Mouse (Mus musculus) heart, embryonic 16.5 days (tissue): ENCODE measurements around the gene Alkbh2. TPM values are rescaled to one million over a fixed set of nuclear protein-coding genes. Genes with fewer than 3 reads are reported as not detected.

ENCODE experiments used
- ATAC-seq: fragments of 200-750 bp; cut with Nextera tagmentation; replicated peaks from 2 replicates; pipeline ENCODE4 v1.8.0; 2017; ENCODE audit warnings: moderate number of reproducible peaks; ENCODE audit not compliant: insufficient read depth, low FRiP score; ENCODE audit errors: extremely low read depth
- H3K27ac ChIP-seq: fragments of 300-500 bp; sonication (generic); 2 replicates; pipeline ENCODE4 v1.5.1; 2014; ENCODE audit warnings: mild to moderate bottlenecking, low read length, control low read depth, moderate library complexity
- H3K27me3 ChIP-seq: fragments of 300-500 bp; sonication (generic); 2 replicates; pipeline ENCODE4 v1.6.1; 2014; ENCODE audit warnings: low read length, mixed read lengths; ENCODE audit not compliant: control insufficient read depth, insufficient read depth
- H3K36me3 ChIP-seq: fragments of 300-500 bp; sonication (generic); 2 replicates; pipeline ENCODE4 v1.6.1; 2014; ENCODE audit not compliant: control insufficient read depth, insufficient read depth
- H3K4me1 ChIP-seq: fragments of 300-500 bp; sonication (generic); 2 replicates; pipeline ENCODE4 v1.6.1; 2014; ENCODE audit warnings: low read length, mixed read lengths; ENCODE audit not compliant: control insufficient read depth, insufficient read depth
- H3K4me2 ChIP-seq: fragments of 300-500 bp; sonication (generic); 2 replicates; pipeline ENCODE4 v1.6.1; 2014; ENCODE audit warnings: low read depth, mild to moderate bottlenecking, control low read depth, low read length
- H3K4me3 ChIP-seq: fragments of 300-500 bp; sonication (generic); 2 replicates; pipeline ENCODE4 v1.5.1; 2014; ENCODE audit warnings: mild to moderate bottlenecking, control low read depth, low read length
- H3K9ac ChIP-seq: fragments of 300-500 bp; sonication (generic); 2 replicates; pipeline ENCODE4 v1.6.1; 2014; ENCODE audit warnings: low read length, control low read depth
- H3K9me3 ChIP-seq: fragments of 300-500 bp; sonication (generic); replicated peaks from 2 replicates; pipeline ENCODE4 v1.6.1; 2016; ENCODE audit warnings: low read length; ENCODE audit not compliant: control insufficient read depth
- WGBS: fragments of 180-500 bp; shearing (Covaris S2); extraction: QIAGEN DNeasy Blood & Tissue Kit; methylation state at CpG from one replicate; pipeline ENCODE4 v1.1.7; 2014; 5-methylcytosine and 5-hydroxymethylcytosine counted together
- polyA plus RNA-seq: library from polyadenylated mRNA; unstranded; fragments of >200 nt; fragmentation: Nextera tagmentation; extraction: Ambion mirVana; gene quantifications from 2 replicates; pipeline ENCODE4 v1.2.1, GENCODE M21; 2015

The Alkbh2 gene
- polyA plus RNA-seq, 1 experiment from 2014 or later: 7.3 TPM

DNA sequence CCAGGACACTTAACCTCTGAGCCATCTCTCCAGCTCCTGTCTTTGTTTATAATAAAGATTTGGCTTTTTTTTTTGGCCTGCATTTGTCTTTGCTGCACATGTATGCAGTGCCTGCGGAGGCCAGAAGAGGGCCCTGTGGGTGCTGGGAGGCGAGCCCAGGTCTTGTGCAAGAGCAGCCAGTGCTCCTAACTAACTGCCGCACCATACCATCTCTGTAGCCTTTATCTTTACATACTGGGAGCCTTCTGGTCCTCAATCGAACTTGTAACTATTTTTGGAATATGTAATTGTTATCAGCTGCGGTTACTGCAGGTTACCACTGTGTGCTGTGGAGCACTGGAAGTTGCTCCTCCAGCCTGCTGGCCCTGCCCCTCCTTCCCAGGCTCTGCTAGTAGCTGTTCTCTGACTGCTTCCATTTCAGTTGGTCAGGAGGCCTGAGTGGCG, 6.1 kb upstream of the Alkbh2 start:
- 0 out of 2 replicates have a peak, but pooled peaks cover 2% of the 10 kb centered on the region for H3K36me3 ChIP-seq
- 32% methylated on average over 6 of the region's 6 CpGs for WGBS
- peaks cover 52% of the 10 kb centered on the region for H3K4me1 ChIP-seq
- H3K4me2 ChIP-seq: peak overlapping the region; percentile 21
- no peak overlapping the region; the same call in 1 of the 2 replicates for H3K9ac ChIP-seq
- H3K9me3 ChIP-seq: no peaks in the 10 kb centered on the region
- H3K27ac ChIP-seq: peak overlapping the region; percentile 56
- H3K27me3 ChIP-seq: no peaks in the 10 kb centered on the region
- ATAC-seq: peak; percentile 19
- no peak overlapping the region for H3K4me3 ChIP-seq

DNA sequence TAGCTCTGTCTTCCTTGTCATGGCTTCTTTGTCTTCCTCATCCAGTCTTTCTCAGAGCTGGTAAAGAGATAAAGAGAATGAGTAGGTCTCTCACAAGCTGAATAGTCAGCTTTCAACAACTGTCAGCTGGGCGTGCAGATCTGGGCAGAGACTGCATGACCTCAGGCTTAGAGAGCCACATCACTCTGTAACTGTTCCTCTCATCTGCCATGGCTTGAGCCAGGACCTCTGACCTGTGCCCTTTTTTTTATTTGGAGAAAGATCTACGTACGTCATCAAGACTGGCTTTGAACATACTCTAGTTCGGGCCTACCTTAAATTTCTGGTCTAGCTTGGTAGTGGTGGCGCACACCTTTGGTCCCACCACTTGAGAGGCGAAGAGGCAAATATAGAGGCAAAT, 4.8 kb upstream of the Alkbh2 start:
- no peak overlapping the region for H3K4me3 ChIP-seq
- no peaks in the 10 kb centered on the region for H3K27me3 ChIP-seq
- H3K4me2 ChIP-seq: no peak overlapping the region
- WGBS: 83% methylated on average over 6 of the region's 6 CpGs
- 0 out of 2 replicates have a peak, but pooled peaks cover 2% of the 10 kb centered on the region for H3K36me3 ChIP-seq
- no peak for ATAC-seq
- no peak overlapping the region for H3K27ac ChIP-seq
- H3K4me1 ChIP-seq: peaks cover 39% of the 10 kb centered on the region
- H3K9ac ChIP-seq: no peak overlapping the region
- no peaks in the 10 kb centered on the region for H3K9me3 ChIP-seq

DNA sequence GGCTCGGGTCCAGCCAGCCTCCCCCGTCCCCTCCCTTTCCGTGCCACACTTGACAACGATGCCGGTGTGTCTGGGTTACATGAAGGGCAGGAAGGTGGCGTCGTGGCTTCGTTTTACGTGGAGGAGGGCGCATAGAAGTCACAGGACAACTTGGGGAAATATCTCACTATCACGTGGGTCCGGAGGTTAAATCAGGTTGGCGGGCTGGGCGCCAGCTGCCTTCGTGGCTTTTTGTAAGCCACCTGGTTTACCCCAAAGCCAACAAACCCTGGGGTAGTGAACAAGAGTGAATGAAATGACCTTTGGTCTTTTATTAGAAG, 3.5 kb upstream of the Alkbh2 start:
- Histone ChIP-seq H3K27ac (peak overlapping the region; percentile 87), H3K36me3 (no peaks in the 10 kb centered on the region), H3K9ac (peak overlapping the region; percentile 74), H3K4me2 (peak overlapping the region; percentile 100), H3K4me1 (peaks cover 37% of the 10 kb centered on the region), H3K27me3 (no peaks in the 10 kb centered on the region), H3K9me3 (no peaks in the 10 kb centered on the region), H3K4me3 (peak overlapping the region; percentile 74)
- no peak for ATAC-seq
- WGBS: under 1% methylated on average over 15 of the region's 15 CpGs

DNA sequence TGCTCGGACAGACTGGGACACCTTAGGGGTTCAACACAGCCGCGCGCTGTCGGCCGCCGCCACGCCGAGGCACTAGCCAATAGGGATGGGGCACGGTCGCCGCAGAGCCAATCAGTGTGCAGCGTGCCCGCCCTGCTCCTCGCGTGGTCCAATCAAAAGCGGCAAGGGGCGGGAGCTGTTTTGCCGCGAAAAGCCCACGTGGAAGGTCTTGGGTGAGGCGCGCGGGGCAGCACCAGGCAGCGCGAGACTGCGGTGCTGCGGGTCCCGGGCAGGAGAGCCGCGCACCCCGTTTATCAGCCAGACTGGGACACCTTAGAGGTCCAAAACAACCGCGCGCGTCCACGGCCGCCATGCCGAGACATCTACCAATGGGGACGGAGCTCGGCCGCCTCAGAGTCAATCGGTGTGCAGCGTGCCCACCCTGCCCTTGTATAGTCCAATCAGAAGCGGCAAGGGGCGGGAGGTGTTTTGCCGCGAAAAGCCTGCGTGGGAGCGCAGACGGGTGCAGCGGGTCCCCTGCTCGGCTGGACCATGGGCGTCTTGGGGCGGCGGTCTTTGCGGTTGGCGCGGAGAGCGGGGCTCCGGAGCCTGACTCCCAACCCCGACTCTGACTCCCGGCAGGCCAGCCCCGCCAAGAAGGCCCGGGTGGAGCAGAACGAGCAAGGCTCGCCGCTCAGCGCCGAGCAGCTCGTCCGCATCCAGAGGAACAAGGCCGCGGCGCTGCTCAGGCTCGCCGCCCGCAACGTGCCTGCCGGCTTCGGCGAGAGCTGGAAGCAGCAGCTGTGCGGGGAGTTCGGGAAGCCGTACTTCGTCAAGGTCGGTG, 2.9 kb upstream of the Alkbh2 start:
- peak; percentile 91 for ATAC-seq
- no peaks in the 10 kb centered on the region for H3K36me3 ChIP-seq
- H3K4me1 ChIP-seq: peaks cover 37% of the 10 kb centered on the region
- WGBS: under 1% methylated on average over 87 of the region's 87 CpGs
- peak overlapping the region; percentile 76 for H3K9ac ChIP-seq
- H3K9me3 ChIP-seq: no peaks in the 10 kb centered on the region
- H3K4me2 ChIP-seq: peak overlapping the region; percentile 100
- H3K4me3 ChIP-seq: peak overlapping the region; percentile 74
- H3K27me3 ChIP-seq: no peaks in the 10 kb centered on the region
- peak overlapping the region; percentile 87 for H3K27ac ChIP-seq

DNA sequence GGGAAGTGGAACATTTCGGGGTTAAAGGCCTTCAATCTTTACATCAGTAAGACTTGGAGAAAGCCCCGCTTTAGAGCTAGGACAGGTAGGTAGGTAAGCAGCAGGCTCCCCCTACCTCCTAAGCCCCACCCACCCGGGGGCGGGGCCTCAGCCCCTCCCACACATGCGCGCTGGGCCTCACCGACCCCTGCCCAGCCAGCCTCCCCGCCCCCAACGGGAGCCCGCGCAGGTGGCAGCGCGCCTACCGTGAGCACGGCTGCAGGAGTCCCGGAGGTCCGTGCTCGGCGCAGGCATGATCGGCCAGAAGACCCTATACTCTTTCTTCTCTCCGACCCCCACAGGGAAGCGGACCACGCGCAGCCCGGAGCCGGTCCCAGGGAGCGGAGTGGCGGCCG, 2.2 kb upstream of the Alkbh2 start, which contains the start of gene Ung:
Ung (plus strand) TSS at position 176 of the 395 bp plus-strand sequence.
- Histone ChIP-seq H3K9ac (peak within 1 kb of the TSS; percentile 76), H3K4me2 (peak within 1 kb of the TSS; percentile 100), H3K27ac (peak within 1 kb of the TSS; percentile 87), H3K36me3 (no peaks in the 10 kb centered on the region), H3K27me3 (no peaks in the 10 kb centered on the region), H3K4me3 (peak within 1 kb of the TSS; percentile 74), H3K9me3 (no peaks in the 10 kb centered on the region), H3K4me1 (peaks cover 37% of the 10 kb centered on the region)
- 0 out of 2 replicates have a peak, but pooled peaks have one; percentile 3 for ATAC-seq
- WGBS: 1% methylated on average over 29 of the region's 29 CpGs

DNA sequence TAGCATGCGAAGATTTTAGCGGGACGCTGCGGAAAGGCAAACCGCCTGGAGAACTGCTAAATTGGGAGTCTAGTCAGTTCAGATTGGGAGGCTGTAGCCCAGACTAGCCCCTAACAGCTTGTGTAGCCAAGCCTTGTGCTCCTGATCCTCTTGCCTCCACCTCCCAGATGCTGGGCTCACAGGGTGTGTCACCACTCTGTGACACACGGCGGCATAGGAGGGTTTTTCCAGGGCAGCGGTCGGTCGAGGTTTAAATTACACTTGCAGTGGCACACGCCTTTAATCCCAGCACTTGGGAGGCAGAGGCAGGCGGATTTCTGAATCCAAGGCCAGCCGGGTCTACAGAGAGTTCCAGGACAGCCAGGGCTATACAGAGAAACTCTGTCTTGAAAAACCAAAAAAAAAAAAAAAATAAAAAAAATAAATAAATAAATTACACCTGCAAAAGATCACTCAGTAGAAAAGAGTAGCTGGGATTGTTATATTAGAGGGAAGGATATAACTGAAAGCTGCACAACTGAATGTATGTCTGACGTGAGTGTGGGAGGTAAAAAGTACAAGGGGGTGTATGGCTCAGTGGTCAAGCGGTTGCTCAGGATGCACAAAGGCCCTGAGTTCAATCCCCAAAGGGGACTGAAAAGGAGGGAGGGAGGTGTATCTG, 1.7 kb upstream of the Alkbh2 start:
- H3K27me3 ChIP-seq: no peaks in the 10 kb centered on the region
- H3K27ac ChIP-seq: no peak overlapping the region
- no peaks in the 10 kb centered on the region for H3K36me3 ChIP-seq
- H3K4me1 ChIP-seq: peaks cover 35% of the 10 kb centered on the region
- no peaks in the 10 kb centered on the region for H3K9me3 ChIP-seq
- peak overlapping the region; percentile 100 for H3K4me2 ChIP-seq
- peak overlapping the region; percentile 74 for H3K4me3 ChIP-seq
- WGBS: 72% methylated on average over 15 of the region's 15 CpGs
- no peak for ATAC-seq
- no peak overlapping the region for H3K9ac ChIP-seq

DNA sequence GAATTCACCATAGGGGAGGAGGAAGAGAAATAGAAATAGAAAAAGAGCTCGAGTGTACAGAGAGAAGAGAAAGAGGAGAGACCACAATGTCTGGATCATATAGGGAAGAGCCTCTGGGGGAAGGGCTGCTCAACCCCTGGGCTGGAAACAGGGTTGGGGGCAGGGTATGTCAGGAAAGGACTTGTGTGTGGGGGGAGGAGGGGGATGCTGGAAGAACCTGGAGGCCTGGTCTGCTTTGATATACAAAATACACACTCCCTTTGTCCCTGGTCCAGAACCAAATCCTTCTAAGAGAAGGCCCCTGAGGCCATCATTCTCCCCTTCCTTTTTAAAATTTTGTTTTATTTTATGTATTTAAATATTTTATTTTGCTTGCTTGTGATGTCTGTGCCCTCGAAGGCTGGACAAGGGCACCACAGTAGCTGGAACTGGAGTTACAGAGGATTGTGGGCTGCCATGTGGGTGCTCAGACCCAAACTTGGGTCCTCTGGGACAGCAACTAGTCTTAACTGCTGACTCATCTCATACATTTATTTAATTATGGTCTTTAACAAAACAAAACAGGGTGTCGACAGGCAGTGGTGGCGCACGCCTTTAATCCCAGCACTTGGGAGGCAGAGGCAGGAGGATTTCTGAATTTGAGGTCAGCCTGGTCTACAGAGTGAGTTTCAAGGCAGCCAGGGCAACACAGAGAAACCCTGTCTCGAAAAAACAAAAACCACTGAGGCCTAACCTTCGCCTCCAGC, 1.3 kb downstream of the Alkbh2 start:
- Histone ChIP-seq H3K27ac (peak overlapping the region; percentile 83), H3K4me3 (no peak overlapping the region), H3K4me2 (peak overlapping the region; percentile 86), H3K27me3 (no peaks in the 10 kb centered on the region), H3K9me3 (no peaks in the 10 kb centered on the region), H3K4me1 (peaks cover 11% of the 10 kb centered on the region), H3K36me3 (peaks cover 23% of the 10 kb centered on the region), H3K9ac (no peak overlapping the region)
- 82% methylated on average over 7 of the region's 7 CpGs for WGBS
- ATAC-seq: no peak

DNA sequence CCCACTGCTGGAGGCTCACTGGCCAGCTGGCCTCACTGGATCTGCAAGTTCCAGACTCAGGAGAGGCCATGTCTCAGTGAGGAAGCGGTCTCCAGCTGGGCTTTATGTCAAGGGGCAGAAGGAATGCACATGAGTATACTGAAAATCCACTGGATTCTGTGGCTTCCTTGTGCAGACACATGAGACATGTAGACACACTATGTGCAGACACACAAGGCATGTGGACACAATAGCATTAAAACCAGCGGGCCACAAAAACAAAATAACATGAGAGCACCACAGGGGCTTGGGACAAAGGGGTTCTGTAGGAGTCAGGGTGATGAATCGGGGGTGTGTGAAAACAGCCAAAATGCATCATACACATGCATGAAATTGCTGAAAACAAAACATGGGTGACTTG, 2.0 kb downstream of the Alkbh2 start:
- Histone ChIP-seq H3K27ac (no peak overlapping the region), H3K4me1 (peaks cover 8% of the 10 kb centered on the region), H3K36me3 (peaks cover 29% of the 10 kb centered on the region), H3K4me2 (no peak overlapping the region), H3K9me3 (no peaks in the 10 kb centered on the region), H3K27me3 (no peaks in the 10 kb centered on the region), H3K9ac (no peak overlapping the region), H3K4me3 (no peak overlapping the region)
- no peak for ATAC-seq
- WGBS: 87% methylated on average over 3 of the region's 3 CpGs
